Mouse (Mus musculus): Measurements from ENCODE around the gene Ipo9.
A peak's percentile ranks its signal among the peaks of the same experiment; 100 is the strongest.

Gene Ipo9

GRCm38 (mm10) chr1:135429901-135430668 lies at the start of gene Ipo9:
Ipo9 (minus strand) TSS chr1:135430499.
- DNase-seq (ENCODE audit: low spot score), result peak; percentile 95

- DNase-seq (ENCODE audit: low spot score), result no peak
Measured at GRCm38 (mm10) chr1:135475571-135475895, 45.2 kb upstream of the Ipo9 start.

DNA sequence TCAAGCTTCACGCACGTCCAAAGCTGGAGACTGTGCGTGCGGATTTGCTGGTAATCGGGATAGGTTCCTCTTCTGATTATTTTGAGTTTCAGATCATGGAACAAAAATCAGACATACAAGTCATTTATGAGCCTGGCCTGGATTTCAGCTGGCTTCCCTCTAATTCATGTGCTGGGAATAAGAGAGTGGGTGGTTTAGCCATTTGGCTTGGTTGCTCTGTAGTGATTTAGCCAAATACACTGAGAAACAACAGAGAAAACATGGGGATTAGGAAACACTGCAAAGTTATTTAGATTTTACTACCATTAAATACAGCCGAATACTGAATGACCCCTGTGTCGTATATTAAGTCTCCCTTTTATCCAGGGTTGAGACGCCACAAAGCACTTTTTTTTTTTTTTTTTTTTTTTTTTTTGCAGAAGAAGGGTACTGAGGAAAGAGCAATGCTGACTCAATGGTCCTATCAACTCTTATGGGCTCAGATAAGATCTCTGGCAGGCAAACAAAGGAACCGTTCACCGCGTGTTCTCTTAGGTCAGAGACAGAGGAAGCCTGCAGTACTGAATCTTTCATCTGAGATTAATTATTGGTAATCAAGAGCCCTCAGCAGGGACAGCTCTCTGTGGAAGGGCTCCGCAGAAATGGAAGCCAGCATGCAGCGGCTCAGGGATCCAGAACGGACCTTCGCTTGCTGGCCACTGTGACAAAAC lies 44.7 kb upstream of the Ipo9 start:
- peak; percentile 38 for DNase-seq (ENCODE audit: low spot score)

DNA sequence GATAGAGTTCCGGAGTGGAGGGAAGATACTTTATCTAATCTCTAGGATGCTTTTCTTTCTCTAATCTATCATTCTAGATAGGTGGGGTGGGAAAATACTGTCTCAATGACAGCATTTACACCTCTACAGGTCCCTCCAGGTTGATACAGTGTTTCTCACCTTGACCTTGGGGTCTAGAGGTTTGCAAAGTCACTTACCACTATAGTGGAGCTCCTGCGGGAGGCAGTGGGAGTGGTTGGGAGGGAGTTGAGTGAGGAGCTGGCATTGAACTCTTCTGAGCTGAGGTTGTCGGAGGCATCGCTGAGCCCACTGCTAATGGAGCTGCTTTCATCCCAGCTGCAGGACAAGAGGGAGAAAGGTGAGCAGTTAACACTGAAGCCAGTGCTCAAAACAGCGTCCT lies 42.2 kb upstream of the Ipo9 start:
- DNase-seq (ENCODE audit: low spot score), result no peak

DNA sequence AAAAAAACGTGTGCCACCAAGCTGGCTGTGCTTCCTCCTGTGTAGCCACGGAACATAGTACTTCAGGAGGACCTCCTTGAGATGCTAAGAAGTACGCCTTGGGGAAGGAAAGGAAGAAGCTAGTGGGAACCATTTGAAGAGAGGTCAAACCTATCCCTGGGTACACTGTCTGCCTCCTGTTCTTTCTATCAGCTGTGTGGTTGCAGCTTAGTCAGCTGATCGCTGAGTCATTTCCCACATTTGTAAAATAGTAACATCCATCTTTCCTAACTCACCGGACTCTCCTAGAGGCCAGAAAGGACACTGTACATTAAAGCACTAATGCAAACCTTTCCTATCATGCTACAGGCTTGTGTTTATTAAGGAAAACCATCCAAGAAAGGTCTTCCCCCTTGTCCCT lies 41.4 kb upstream of the Ipo9 start:
- DNase-seq (ENCODE audit: low spot score), result no peak

- no peak for DNase-seq (ENCODE audit: low spot score)
Measured at GRCm38 (mm10) chr1:135470546-135470945, 40.2 kb upstream of the Ipo9 start.

DNA sequence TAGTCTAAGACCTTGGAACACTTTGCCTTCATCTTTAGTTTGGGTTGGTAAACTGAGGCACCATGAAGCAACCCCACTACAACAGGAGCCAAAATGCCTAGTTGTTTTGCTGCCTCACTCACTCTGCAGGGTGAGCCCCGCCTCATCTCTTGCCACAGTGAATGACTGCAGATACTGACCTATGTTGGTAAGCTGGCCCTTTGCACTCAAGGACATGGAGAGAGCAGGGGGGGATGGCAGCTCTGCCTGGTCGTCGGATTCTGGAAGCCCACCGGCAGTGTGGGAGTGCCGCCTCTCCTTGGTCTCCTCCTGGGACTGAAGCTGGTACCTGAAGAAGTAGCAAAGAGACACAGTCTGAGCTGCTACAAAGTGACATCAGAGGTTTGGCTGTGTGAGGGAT lies 37.2 kb upstream of the Ipo9 start:
- no peak for DNase-seq (ENCODE audit: low spot score)

GRCm38 (mm10) chr1:135466935-135467334 lies 36.6 kb upstream of the Ipo9 start:
- DNase-seq (ENCODE audit: low spot score), result no peak

DNA sequence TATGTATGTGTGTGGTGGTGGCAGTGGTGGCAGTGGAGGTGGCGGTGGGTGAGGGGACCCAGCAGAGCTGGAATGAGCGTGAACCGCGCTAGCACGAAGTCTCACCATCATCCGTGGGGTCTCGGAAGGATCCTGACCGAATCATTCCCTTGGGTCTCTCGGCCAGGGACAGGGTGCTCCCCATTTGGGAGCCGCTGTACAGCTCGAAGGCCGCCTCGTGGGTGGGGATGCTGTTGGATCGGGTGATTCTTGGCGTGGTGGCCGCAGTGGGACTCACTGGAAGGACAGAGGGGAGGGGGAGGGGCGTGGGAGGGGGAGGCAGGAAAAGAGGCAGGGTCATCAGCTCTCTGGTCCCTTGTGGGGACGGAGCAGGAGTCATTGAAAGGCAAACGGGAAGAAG lies 35.4 kb upstream of the Ipo9 start:
- DNase-seq (ENCODE audit: low spot score), result no peak

DNA sequence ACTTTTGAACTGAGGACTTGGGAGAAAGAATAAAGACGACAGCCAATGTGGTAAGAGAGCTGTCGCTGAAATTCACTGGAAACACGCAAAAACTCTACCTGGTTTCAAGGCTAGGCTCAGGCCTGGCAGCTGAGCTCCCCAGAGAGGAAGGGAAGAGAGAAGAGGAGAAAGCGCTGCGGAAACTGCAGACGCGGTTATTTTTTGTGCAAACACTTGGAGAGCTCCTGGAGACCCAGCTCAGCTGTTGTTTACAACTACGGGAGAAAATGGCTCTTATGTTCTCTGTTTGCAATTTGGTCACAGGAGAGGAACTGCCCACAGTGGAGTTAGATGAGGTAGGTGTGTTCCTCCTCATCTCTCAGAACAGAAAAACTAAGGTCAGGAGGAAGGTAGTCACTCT lies 32.4 kb upstream of the Ipo9 start:
- no peak for DNase-seq (ENCODE audit: low spot score)

- DNase-seq (ENCODE audit: low spot score), result no peak
Measured at GRCm38 (mm10) chr1:135462304-135462703, 32.0 kb upstream of the Ipo9 start.

GRCm38 (mm10) chr1:135461097-135461730 lies 30.9 kb upstream of the Ipo9 start:
- DNase-seq (ENCODE audit: low spot score), result peak; percentile 71

- no peak for DNase-seq (ENCODE audit: low spot score)
Measured at GRCm38 (mm10) chr1:135460521-135460920, 30.2 kb upstream of the Ipo9 start.

DNA sequence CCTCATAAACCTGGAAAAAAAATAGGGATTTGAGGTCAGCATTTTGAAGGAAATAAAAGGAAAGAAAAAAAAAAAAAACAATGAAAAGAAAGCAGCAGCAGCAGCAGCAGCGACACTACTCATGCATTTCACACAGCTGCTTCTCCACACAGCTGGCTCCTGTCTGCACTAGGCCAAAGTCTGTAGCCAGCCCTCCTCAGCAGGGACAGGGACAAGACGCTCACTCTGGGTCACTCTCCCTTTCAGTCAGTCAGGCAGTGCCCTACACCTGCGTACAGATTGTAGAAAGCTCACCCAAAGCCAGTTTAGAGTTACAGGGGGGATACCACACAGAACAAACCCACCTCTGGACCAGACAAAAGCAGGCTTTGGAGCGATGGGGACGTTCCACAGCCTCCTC lies 27.6 kb upstream of the Ipo9 start:
- DNase-seq (ENCODE audit: low spot score), result no peak

GRCm38 (mm10) chr1:135452259-135452658 lies 22.0 kb upstream of the Ipo9 start:
- DNase-seq (ENCODE audit: low spot score), result peak; percentile 61

DNA sequence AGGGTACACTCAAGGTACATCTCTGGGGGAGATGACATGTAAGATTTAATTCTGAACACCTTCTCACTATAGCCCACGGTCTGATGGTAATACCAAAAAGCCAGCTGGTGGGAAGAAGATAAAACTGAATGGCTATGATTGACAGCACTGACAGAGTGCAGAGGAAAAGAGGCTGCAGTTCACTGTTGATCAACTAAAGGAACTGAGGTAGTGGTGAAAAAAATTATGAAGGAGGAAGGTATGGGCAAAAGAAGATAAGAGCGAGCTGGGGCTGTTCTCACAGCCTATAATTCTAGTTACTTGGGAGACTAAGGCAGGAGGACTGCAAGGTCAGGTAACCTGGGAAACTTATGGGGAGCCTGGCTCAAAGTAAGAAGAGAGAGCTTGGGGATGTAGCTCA lies 21.1 kb upstream of the Ipo9 start:
- no peak for DNase-seq (ENCODE audit: low spot score)

- DNase-seq (ENCODE audit: low spot score), result no peak
Measured at GRCm38 (mm10) chr1:135449876-135450275, 19.6 kb upstream of the Ipo9 start.

- DNase-seq (ENCODE audit: low spot score), result no peak
Measured at GRCm38 (mm10) chr1:135448940-135449339, 18.6 kb upstream of the Ipo9 start.

- DNase-seq (ENCODE audit: low spot score), result no peak
Measured at GRCm38 (mm10) chr1:135443506-135443905, 13.2 kb upstream of the Ipo9 start.

- DNase-seq (ENCODE audit: low spot score), result no peak
Measured at GRCm38 (mm10) chr1:135441861-135442260, 11.6 kb upstream of the Ipo9 start.

GRCm38 (mm10) chr1:135440986-135441385 lies 10.7 kb upstream of the Ipo9 start:
- no peak for DNase-seq (ENCODE audit: low spot score)

DNA sequence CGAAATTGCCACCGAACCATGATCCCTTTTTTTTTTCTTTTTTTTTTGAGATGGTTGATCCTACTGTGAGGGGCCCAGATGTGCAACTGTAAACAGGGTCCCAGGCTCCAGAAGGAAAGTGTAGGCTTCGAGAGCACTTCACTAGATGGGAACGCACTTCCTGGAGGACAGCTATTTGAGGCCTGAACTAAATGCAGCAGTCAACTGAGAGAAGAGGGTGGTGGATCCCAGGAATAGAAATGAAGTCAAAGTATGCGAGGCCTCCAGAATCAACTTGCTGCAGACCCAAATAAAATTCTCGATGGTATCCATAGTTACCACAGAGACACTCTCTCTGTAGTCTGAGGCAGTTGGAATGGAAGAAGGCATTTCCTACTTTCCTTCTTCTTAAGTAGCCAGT lies 8.5 kb upstream of the Ipo9 start:
- DNase-seq (ENCODE audit: low spot score), result no peak

DNA sequence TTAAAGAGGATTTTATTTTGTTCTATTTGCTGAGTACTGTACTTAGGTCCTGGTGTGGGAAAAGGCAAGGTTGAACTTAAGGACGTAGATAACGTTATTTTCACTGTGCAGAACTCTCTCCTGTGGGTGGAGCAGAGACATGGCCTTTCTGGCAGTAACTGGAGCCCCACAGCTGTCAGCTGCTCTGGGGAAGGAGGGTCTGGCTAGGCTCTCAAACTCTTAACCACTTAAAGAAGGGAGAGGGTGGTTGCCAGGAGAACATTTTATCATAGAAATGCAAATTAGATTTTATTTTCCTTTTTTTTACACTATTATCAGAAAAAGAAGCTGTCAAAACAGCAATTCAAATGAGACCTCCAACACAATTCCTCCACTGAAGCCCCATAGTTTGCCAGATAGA lies 5.5 kb upstream of the Ipo9 start:
- DNase-seq (ENCODE audit: low spot score), result no peak

- no peak for DNase-seq (ENCODE audit: low spot score)
Measured at GRCm38 (mm10) chr1:135430669-135431017, 344 bp upstream of the Ipo9 start.

Data from embryo, embryonic 10 days (tissue).